Mouse (Mus musculus): ENCODE measurements around the gene Smchd1.

DNA sequence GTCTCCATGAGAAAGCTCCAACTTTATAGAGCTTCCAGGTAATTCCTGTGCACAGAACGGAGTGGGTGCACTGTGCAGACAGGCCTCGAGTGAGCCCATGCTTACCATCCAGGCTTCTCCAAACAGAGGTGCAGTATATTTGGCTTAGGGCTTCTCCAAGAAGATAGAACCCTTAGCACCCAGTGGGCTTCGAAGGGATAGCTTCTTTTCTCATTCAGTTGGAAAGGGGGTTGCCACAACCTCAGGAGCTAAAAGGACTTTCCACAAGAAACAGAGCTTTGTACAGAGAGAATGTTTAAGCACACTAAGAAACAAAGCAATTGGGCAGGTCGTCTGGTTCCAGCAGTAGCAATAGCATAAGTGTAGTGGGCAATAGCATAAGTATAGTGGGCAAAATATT lies 160.8 kb downstream of the Smchd1 start:
- TF ChIP-seq CTCF (IDR thresholded peaks at IDR 0.05; ENCODE audit: control insufficient read depth, insufficient read depth, low read length) (no peak), POLR2A (IDR thresholded peaks at IDR 0.05; ENCODE audit: borderline replicate concordance, control insufficient read depth, low read depth, low read length) (no peak)
